Mouse (Mus musculus) gastrocnemius, postnatal 14 days (tissue): ENCODE results near the gene Actr1b. TPM values are rescaled to one million over a fixed set of nuclear protein-coding genes. Genes with fewer than 3 reads are reported as not detected.

Experiments used
- DNase-seq: peaks from one replicate; pipeline ENCODE4 v3.0.0; 2021; ENCODE audit warnings: mixed read lengths
- intact Hi-C: fragments of 180-260 bp; cut with DNase I; formaldehyde crosslinking; loops from one replicate; pipeline ENCODE4 v1.15.1; 2025; ENCODE audit warnings: low total_unique reads
- microRNA-seq, 2 experiments: library from miRNA; unstranded; fragments of <30 nt; microRNA quantifications; one replicate each; pipeline ENCODE4 v1.2.0; 2021
- total RNA-seq, 2 experiments: library from RNA; stranded (reverse); gene quantifications; 2 replicates each; pipeline ENCODE4 v1.2.3; 2021

Gene Actr1b
- total RNA-seq, 2 experiments from 2014 or later = 142 to 143 TPM

DNA sequence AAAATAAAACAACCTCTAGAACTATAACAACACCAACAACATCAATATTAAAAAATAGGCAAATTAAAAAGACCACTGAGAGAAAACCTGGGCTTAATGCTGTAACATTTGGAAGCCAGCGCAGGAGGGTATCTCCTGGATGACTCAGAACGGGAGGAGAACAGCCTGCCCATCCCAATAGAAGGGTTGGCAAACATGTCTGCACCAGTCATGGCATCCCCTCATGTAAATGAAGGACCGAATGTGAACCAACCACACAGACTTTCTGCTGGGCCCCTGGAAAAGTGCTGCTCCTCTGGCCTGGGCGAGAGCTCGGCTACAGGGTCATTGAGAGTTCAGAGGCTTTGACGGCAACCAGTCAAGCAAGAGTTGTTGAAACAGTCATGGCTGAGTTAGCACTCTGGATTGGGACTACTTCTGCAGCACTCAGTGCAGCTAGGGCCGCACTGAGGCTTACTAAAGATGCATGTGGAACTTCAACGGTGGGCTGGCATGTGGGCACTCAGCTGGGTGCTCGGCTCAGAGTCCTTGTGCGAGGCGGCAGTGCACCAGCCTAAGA, 49.0 kb downstream of the Actr1b start:
- DNase-seq = no peak
- intact Hi-C loops = no loop called here

DNA sequence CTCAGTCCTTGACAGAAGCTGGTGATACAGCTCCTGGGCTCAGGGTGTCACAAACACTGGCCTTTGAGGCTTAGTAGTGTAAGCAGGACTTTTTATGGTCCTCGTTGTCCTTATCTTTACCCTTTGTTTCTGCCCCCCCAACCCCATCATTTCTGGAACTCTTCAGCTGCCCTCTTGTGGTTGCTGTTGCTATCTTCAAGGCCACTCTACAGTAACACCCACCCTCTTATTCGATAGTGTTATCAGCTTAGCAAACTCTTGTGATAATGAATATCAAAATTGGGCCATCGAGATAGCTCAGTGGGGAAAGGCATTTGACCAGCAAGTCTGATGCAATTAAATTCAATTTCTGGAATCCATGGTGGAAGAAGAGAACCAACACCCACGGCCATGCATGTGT, 49.8 kb downstream of the Actr1b start:
- DNase-seq = no peak
- intact Hi-C loops = no loop called here

DNA sequence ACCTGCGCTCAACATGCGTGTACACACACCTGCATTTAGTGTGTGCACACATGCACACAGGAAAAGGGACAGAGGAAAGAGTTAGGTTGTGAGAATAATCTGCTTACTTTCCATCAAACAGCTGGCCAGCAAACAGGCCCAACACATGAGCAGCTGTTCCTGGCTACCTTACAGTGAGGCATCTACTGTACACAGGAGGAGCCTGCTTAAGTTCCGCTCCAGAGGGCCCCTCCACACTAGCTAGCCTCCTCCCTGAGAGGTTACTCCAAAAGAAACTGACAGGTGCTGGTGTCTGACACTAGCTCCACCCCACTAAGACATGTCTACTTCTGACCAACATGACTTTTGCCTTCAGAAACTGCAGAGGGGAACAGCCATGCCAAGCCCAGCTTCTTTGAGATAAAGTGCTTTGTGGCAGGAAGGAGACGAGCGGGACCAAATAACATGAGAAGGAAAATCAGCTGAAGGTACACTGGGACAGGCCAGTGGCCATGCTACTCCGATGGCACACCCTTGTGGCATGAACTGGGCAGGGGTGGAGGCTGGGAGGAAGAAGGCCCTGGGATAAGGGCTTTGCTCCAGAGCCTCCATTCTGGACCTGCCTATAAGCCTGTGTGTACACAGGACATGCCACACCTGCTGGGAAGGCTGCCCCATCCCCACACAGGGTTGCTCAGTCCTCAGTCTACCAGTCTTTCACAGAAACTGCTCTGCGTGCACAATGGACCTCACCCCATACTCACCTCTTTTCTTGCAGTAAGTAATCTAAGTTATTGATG, 55.4 kb downstream of the Actr1b start:
- DNase-seq = no peak
- intact Hi-C loops = no loop called here

DNA sequence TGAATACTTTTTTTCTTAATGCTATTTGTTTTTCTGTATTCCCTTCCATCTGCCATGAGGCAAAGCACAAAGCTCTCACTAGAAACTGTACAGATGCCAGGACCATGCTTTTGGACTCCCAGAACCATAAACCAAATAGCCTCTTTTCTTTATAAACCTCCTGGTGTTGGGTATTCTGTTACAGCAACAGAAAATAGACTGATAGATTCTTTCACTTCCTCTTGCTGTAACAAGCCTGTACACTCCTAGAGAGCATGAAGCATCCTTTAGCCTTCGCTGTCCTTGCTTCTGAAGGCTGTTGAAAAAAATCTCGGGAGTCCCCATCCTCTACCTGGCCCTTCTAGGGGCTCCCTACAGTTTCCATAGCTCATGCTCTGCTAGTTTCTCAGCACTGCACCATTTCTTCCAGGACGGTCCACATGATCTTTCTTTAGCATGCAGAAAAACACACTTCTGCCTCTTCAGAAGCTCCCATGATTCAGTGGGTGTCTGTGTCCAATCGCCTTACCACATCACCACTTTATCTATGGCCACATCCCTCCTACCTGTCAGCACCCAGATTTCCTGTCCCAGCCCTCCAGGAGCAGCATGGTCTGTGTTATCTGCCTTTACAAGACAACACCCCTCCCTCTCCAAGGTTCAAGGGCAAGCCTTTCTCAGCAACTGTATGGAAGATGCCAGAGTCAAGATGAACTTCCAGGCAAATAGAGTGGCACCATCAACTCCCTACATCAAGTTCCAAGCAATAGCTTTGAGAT, 56.4 kb downstream of the Actr1b start:
- DNase-seq = no peak
- intact Hi-C loops = no loop called here

DNA sequence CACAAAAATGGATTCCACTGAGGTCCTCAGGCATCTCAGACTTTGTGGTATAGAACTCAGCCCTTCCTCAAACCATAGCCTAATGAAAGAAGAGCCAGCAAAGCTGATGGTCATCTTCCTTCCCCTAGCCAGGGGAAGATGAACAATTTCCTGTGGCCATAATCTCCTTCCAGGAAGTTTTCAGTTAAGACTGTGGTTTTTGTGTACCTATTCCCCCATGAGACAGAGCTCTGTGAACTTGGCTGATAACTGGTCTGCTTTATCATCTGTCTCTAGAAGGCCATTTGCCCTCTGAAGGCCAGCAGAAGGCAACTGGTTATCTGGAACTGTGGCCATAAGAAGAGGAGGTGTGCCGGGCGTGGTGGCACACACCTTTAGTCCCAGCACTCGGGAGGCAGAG, 58.0 kb downstream of the Actr1b start:
- intact Hi-C loops = no loop called here
- no peak for DNase-seq

DNA sequence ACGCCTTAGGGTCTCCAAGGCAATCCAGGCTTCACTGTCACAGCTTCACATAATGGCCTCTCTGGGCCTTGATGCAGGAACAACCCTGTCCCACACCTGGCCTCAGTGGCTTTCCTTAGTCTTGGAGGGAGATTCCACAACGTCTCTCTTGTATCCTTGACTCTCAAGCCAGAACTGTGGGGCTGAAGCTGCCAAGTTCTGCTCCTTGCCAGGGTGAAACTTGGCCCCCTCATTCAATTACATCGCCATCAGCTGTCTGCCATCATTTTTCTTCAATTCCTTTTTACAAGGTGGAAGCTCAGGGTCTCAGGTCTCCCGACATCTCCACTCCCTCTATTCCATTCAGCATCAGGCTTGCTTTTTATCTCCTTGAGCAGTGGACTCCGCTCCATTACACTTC, 59.2 kb downstream of the Actr1b start:
- intact Hi-C loops = no loop called here
- no peak for DNase-seq

Small RNAs within 50 kb of the gene (microRNA-seq; reads per million reads assigned to microRNA genes)
- 0 reads per million in 2 experiments for gene Gm24133

Other genes with a start within 250 kb of the Actr1b start
- gene Cnnm4, start 242.8 kb downstream of the Actr1b start, total RNA-seq = 1 to 10 TPM; 4.6 to 5.4 TPM
- 10 to 100 TPM in 1 of 2 experiments, 1 to 10 TPM in 1; 9.3 to 13.3 TPM for gene Cnnm3, start 202.6 kb downstream of the Actr1b start, total RNA-seq
- 1,000 to 10,000 TPM; 1,005 to 1,120 TPM for gene Ankrd23, start 177.5 kb downstream of the Actr1b start, total RNA-seq
- 100 to 1,000 TPM; 440 to 562 TPM for gene Gm42417, start 175.0 kb downstream of the Actr1b start, total RNA-seq
- gene Ankrd39, start 167.0 kb downstream of the Actr1b start, total RNA-seq = 1 to 10 TPM; 5.7 to 9.6 TPM
- gene Sema4c, start 156.1 kb downstream of the Actr1b start, total RNA-seq = 10 to 100 TPM; 12.1 to 13.1 TPM
- gene Fam178b, start 31.2 kb downstream of the Actr1b start, total RNA-seq = 1 to 10 TPM in 1 of 2 experiments, under 1 TPM in 1; 0.91 to 4.2 TPM
- gene Cox5b, start 23.0 kb downstream of the Actr1b start, total RNA-seq = 1,000 to 10,000 TPM; 1,379 to 1,478 TPM
- gene 4933424G06Rik, start 4.3 kb downstream of the Actr1b start, total RNA-seq = under 1 TPM; 0.37 to 0.38 TPM
- gene Zap70, start 47.4 kb upstream of the Actr1b start, total RNA-seq = under 1 TPM in 1 of 2 experiments, not detected in 1; 0.39 TPM
- 10 to 100 TPM; 25.2 to 30.5 TPM for gene Tmem131, start 229.2 kb upstream of the Actr1b start, total RNA-seq